Mouse (Mus musculus) limb, embryonic 10.5 days (tissue): ENCODE data around the gene Idh2. TPM values are rescaled to one million over a fixed set of nuclear protein-coding genes. Genes with fewer than 3 reads are reported as not detected.

ENCODE experiments used
- DNase-seq: peaks from one replicate; pipeline ENCODE4 v3.0.0-alpha.2; 2017; ENCODE audit warnings: low spot score
- H3K27ac ChIP-seq: fragments of 300-500 bp; sonication (generic); 2 replicates; pipeline ENCODE4 v1.5.1; 2016; ENCODE audit warnings: mild to moderate bottlenecking
- H3K27me3 ChIP-seq: fragments of 300-500 bp; sonication (generic); 2 replicates; pipeline ENCODE4 v1.6.1; 2016; ENCODE audit warnings: low read depth, mild to moderate bottlenecking; ENCODE audit not compliant: poor library complexity, severe bottlenecking
- H3K36me3 ChIP-seq: fragments of 300-500 bp; sonication (generic); 2 replicates; pipeline ENCODE4 v1.6.1; 2016; ENCODE audit warnings: mild to moderate bottlenecking, moderate library complexity
- H3K4me1 ChIP-seq: fragments of 300-500 bp; sonication (generic); 2 replicates; pipeline ENCODE4 v1.6.1; 2016
- H3K4me3 ChIP-seq: fragments of 300-500 bp; sonication (generic); 2 replicates; pipeline ENCODE4 v1.5.1; 2016; ENCODE audit warnings: mild to moderate bottlenecking, moderate library complexity
- H3K9me3 ChIP-seq: fragments of 300-500 bp; sonication (generic); replicated peaks from 2 replicates; pipeline ENCODE4 v1.6.1; 2016; ENCODE audit warnings: mild to moderate bottlenecking
- WGBS: fragments of 180-500 bp; shearing (Covaris S2); methylation state at CpG from one replicate; pipeline ENCODE4 v1.1.7; 2016; 5-methylcytosine and 5-hydroxymethylcytosine counted together
- polyA plus RNA-seq: library from polyadenylated mRNA; unstranded; fragments of >200 nt; fragmentation: Nextera tagmentation; extraction: Ambion mirVana; gene quantifications from 2 replicates; pipeline ENCODE4 v1.2.1, GENCODE M21; 2016

The Idh2 gene
- polyA plus RNA-seq, 1 experiment from 2014 or later: 582 TPM

DNA sequence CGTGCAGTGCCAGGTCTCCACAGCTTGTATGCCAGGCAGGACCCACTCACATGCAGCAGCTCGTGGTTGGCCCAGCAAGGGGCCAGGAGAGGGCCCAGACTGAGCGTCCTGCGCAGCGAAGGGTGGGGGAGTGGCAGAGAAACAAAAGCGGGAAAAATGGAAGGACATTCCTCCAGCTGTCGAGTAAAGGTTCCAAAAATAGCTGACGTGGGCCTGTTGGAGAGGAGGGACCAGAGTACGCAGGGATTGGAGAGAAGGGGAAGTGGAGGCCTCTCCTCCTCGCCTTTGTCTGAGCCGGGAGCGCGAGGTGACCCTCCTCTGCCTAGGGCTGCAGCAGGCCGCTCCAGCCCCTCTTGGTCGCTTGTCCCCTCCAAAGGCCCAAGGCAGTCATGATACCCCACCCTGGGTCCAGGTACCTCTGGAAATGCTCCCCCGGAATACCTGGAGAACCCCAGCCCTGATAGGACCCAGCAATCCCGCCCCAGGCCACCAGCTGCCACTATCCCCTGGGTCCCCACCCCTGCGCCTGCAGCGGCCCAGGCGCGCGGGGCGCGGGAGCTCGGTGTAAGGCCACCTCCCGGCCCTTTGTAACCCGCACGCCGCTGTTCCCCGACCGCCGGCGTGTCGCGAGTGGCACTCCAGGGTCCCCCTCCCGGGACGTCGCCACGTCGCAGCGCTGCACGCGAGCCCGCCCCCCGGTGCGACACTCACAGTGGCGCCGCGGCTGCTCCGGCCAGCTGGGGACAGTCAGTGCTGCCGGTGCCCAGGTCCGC is 555 bp downstream of the Idh2 start:
- Histone ChIP-seq H3K9me3 (no peaks in the 10 kb centered on the region), H3K4me1 (peaks cover 48% of the 10 kb centered on the region), H3K27me3 (no peaks in the 10 kb centered on the region), H3K36me3 (peaks cover 36% of the 10 kb centered on the region), H3K27ac (peak overlapping the region; percentile 98), H3K4me3 (peak overlapping the region; percentile 91)
- DNase-seq: peak; percentile 80
- WGBS: under 1% methylated on average over 52 of the region's 52 CpGs

DNA sequence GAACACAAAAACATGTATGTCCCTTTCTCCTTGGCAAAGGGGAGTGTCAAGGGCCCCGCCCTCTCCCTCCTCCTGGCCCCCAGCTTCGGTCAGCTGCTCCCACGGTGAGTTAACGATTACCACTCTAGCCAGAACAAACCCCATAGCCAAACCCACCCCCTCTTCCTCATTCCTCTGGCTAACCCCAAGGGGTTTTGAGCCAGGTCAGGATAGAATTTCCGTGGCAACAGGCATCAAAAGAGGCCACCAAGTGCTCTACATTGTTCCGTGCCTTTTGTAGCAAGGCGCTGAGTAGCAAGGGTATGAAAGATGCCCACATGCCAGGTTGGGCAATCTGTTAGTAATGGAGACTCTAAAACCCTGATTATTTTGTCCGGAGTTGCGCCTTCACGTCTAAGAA is 1.2 kb downstream of the Idh2 start:
- 16% methylated on average over 10 of the region's 10 CpGs for WGBS
- H3K4me3 ChIP-seq: peak overlapping the region; percentile 91
- no peaks in the 10 kb centered on the region for H3K9me3 ChIP-seq
- H3K4me1 ChIP-seq: peaks cover 48% of the 10 kb centered on the region
- no peaks in the 10 kb centered on the region for H3K27me3 ChIP-seq
- H3K36me3 ChIP-seq: peaks cover 43% of the 10 kb centered on the region
- DNase-seq: peak; percentile 51
- peak overlapping the region; percentile 98 for H3K27ac ChIP-seq

DNA sequence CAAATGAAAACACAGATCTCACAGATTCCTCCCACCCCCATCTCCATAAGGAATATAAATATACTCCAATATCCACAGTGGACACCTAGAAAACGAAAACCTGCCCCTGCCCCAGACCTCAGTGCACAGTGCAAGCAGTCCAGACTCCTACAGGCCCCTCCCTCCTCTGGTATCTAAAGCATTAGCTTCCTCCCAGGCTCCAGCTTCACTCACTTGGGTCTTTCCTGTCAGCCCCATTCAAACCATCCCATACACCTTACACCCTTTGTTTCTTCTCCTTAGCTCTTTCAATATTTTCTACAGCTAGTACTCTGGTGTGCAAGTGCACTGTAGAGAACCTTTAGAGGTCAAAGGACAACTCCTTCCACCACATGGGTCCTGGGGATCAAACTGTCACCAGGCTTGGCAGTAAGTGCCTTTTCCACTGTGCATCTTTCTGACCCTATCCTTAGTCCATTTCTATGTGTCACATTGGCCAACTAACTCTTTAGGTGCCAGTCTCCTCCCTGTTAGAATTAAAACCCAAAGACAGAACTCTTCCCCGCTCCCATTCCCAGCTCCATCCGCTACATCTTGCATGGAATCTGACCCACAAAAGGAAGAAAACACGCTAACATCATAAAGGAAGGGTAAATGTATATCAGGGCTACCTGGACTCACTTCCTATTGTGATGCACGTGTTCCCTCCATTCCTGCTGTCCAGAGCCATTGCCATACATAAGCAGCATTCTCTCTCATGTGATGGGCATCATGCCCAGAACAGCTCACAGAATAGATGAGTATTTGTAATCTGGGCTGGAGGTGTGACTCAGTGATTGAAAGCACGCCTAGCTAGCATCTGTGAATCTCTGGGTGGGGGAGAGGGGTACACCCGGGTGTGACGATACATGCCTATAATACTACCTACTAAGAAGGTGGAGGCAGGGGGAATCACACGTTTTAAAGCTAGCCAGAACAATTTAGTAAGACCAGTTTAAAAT is 3.8 kb downstream of the Idh2 start:
- H3K9me3 ChIP-seq: 0 out of 2 replicates have a peak, but pooled peaks cover 2% of the 10 kb centered on the region
- DNase-seq: no peak
- peaks cover 69% of the 10 kb centered on the region for H3K36me3 ChIP-seq
- no peaks in the 10 kb centered on the region for H3K27me3 ChIP-seq
- no peak overlapping the region for H3K27ac ChIP-seq
- H3K4me1 ChIP-seq: peaks cover 45% of the 10 kb centered on the region
- 92% methylated on average over 9 of the region's 9 CpGs for WGBS
- H3K4me3 ChIP-seq: no peak overlapping the region

DNA sequence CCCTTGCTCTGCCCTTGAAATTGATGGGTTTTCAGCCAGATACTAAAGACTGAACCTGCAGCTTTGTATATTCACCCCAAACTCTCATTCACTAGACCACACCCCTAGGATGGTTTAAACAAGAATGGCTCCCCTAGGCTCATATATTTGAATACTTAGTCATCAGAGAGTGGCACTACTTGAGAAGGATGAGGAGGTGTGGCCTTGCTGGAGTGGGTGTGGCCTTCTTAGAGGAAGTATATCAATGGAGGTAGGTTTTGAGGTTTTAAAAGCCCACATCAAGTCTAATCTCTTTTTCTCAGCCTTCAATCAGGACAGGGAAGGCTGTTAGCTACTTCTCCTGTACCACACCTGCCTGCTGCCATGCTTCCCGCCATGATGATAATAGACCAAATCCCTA is 8.8 kb downstream of the Idh2 start:
- peaks cover 3% of the 10 kb centered on the region; the same call in 1 of the 2 replicates for H3K4me1 ChIP-seq
- no peak for DNase-seq
- no peak overlapping the region for H3K4me3 ChIP-seq
- H3K36me3 ChIP-seq: peaks cover 82% of the 10 kb centered on the region
- 0 out of 2 replicates have a peak, but pooled peaks cover 2% of the 10 kb centered on the region for H3K9me3 ChIP-seq
- H3K27me3 ChIP-seq: no peaks in the 10 kb centered on the region
- H3K27ac ChIP-seq: no peak overlapping the region
- 93% methylated on average over 1 of the region's 1 CpGs for WGBS

DNA sequence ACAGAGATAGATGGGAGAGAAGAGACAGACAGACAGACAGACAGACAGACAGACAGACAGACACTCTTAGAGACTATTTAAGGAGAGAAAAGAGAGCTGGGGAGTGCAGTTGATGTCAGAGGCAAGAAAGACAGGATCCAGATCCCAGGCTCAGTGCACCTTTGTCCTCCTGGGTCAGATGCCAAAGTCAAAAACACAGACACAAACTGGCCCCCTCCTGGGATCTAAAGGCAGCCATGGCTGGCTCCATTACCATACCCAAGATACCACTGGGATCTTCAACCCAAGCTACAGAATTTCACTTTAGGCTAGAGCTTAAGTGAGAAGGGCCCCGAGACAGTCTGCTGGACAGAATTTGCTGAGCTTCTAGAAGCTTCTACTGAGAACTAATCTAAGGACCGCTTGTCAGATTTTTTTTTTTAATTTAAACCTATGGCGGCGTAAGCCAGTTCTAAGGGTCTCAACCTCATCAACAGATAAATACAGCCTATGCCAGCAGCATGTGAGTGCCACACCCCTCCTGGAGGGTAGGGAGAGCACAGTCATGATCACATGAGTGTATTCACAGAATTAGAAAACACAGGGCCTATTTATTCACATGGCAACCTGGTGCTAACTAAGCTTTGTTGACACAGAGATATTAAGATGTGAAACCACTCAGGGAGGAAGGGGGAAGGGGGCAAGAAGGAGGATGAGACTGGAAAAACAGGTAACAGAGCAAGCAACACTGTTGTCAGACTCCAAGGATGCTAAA is 9.4 kb downstream of the Idh2 start:
- peaks cover 82% of the 10 kb centered on the region for H3K36me3 ChIP-seq
- no peaks in the 10 kb centered on the region for H3K27me3 ChIP-seq
- H3K27ac ChIP-seq: no peak overlapping the region
- no peaks in the 10 kb centered on the region for H3K4me1 ChIP-seq
- no peak for DNase-seq
- H3K9me3 ChIP-seq: 0 out of 2 replicates have a peak, but pooled peaks cover 2% of the 10 kb centered on the region
- H3K4me3 ChIP-seq: no peak overlapping the region
- 95% methylated on average over 4 of the region's 4 CpGs for WGBS

DNA sequence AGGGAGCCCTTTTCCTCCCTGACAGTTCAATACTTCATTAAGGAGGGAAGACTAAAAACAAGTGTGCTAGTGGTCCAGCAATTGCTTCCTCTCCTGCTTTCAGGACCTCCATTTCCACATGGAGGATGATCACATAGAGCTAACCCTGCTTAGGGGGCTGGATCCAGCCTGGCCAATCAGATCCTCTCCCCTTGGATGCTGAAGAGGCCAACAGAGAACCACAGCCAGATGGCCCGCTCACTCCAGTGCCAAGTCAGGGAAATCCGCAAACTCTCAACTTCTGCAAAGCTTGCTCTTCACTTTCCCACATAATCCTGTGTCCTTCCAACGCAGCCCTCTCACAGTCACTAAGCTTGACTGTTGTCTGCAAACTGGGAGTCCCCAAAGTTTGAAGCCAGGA is 11.9 kb downstream of the Idh2 start:
- DNase-seq: no peak
- H3K9me3 ChIP-seq: 0 out of 2 replicates have a peak, but pooled peaks cover 2% of the 10 kb centered on the region
- 92% methylated on average over 3 of the region's 3 CpGs for WGBS
- no peaks in the 10 kb centered on the region for H3K27me3 ChIP-seq
- peaks cover 83% of the 10 kb centered on the region for H3K36me3 ChIP-seq
- no peak overlapping the region for H3K27ac ChIP-seq
- no peaks in the 10 kb centered on the region for H3K4me1 ChIP-seq
- no peak overlapping the region for H3K4me3 ChIP-seq

DNA sequence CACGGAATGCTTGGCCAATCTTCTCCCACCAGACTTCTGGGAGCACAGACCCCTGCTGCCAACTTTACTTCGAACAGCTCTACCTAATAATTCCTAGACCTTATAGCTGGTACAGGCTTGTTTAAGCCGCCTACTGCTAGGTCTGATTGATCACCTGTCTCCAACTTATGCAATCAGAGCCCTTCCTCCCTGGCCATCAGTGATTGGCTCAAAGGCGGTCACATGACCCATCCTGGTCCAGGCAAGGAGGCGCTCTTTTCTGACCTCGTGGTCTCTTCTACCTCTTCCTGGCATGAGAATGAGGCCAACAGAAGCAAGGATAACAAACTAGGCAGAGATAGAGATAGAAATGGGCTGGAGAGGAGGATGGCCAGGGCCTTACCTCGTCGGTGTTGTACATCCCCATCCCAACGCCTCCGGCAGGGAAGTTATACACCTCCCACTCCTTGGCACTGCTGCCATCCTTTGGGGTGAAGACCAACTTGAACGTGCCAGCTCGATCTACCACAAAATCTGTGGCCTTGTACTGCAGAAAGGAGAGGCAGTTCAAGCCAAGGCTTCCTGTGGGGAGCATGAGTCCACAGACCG is 16.7 kb downstream of the Idh2 start:
- H3K4me1 ChIP-seq: 0 out of 2 replicates have a peak, but pooled peaks cover 5% of the 10 kb centered on the region
- no peak overlapping the region for H3K4me3 ChIP-seq
- no peak for DNase-seq
- no peaks in the 10 kb centered on the region for H3K27me3 ChIP-seq
- no peaks in the 10 kb centered on the region for H3K9me3 ChIP-seq
- no peak overlapping the region for H3K27ac ChIP-seq
- 94% methylated on average over 13 of the region's 13 CpGs for WGBS
- H3K36me3 ChIP-seq: peaks cover 100% of the 10 kb centered on the region

DNA sequence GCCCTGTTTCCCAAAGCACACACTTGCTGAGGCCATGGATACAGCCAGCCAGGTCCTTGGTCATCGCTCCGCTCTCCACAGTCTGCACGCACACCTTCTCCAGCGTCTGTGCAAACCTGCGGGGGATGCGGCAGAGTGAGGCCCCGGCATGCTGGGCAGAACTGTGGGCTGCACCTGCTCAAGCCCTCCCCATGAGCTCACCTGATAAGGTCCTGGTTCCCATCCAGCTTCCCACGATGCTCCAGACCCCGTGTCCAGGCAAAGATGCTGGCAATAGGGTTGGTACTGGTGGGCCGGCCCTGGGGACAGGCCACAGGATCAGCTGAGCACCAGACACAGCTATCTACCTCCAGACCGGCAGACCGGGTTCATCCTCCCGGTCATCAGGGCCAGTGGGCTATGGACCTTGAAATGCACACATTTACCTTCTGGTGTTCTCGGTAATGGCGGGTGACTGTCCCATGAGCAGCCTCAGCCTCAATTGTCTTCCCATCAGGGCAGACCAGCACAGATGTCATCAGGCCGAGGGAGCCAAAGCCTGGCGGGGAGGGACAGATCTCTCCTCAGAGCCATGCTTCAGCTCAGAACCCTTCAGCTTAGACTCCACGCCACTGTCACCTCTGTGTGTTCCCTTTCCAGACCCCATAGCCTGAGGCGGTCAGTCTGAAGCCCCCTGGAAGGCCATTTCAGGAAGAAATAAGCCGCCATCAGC is 19.4 kb downstream of the Idh2 start:
- WGBS: 94% methylated on average over 20 of the region's 20 CpGs
- H3K27me3 ChIP-seq: no peaks in the 10 kb centered on the region
- H3K4me3 ChIP-seq: no peak overlapping the region
- DNase-seq: no peak
- H3K4me1 ChIP-seq: peaks cover 7% of the 10 kb centered on the region; the same call in 1 of the 2 replicates
- H3K27ac ChIP-seq: no peak overlapping the region
- peaks cover 100% of the 10 kb centered on the region for H3K36me3 ChIP-seq
- H3K9me3 ChIP-seq: no peaks in the 10 kb centered on the region

DNA sequence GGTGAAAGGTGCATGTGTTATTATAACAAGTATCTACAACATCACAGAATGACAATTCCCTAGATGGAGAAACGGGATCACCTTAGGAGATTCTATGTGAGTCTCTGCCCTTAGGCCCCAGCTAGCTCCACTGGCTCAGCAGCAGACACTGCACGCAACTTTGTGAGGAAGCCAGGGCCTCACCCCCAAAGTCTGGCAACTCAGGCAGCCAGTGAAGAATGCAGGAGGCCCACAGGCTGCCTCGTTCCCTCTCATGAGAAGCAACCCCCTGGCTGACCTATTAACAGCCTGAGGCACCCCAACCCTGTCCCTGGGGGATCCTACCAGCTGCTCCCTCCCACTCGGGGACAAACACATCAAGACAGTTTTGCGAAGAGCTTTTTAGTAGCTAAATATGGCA is 20.7 kb downstream of the Idh2 start:
- Histone ChIP-seq H3K4me3 (no peak overlapping the region), H3K36me3 (peaks cover 100% of the 10 kb centered on the region), H3K27me3 (no peaks in the 10 kb centered on the region), H3K4me1 (peaks cover 7% of the 10 kb centered on the region; the same call in 1 of the 2 replicates), H3K27ac (no peak overlapping the region), H3K9me3 (no peaks in the 10 kb centered on the region)
- 89% methylated on average over 5 of the region's 5 CpGs for WGBS
- no peak for DNase-seq

DNA sequence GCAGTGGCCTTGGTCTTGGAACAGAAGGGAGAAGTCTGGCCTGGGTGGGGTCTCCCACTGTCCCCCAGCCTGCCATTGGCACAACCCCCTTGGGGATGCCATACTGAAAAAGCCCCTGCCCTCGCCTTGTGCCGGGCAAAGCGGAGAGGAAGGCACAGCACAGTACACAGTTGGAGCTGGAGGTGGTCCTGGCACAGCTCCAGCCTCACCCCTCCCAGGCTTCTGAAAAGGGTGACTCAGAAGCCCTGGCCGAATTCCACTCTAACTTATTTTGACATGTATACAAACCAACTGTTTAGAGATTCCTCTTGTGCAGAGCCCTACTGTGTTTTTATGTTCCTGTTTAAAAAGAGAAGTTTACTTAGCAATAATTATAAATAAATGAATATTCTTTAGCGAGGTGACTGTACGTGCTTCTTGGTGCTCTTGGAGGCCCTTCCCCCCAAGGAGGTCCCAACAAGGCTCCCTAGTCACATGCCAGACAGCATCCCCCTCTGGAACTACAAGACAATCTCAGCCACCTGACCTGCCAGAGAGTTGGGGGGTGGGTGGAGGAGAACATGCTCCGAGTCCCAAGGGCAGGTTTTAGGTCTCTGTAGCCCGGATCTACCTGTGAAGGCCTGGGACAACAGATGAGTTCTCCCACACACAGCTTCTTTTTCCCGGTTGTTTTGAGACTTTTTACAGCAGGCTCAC is 22.7 kb downstream of the Idh2 start:
- Histone ChIP-seq H3K4me3 (no peak overlapping the region), H3K4me1 (peaks cover 7% of the 10 kb centered on the region; the same call in 1 of the 2 replicates), H3K9me3 (no peaks in the 10 kb centered on the region), H3K27ac (no peak overlapping the region), H3K27me3 (no peaks in the 10 kb centered on the region), H3K36me3 (peaks cover 100% of the 10 kb centered on the region)
- 92% methylated on average over 9 of the region's 9 CpGs for WGBS
- DNase-seq: no peak

DNA sequence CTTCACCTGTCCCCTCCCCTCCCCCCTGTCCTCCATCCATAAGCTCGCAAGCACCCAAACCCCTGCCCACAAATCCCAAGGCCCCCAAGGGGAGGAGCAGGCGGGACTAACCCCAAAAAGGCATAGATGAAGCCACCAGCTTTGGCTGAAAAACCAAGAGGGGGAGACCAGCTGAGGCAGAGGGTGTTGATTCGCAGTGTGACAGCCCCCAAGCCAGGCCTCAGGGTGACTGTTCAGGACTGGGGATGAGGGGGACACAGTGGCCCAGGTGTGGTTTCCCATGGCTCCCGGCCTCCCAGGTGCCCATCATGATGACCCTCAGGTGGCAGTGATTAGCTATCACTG is 23.4 kb downstream of the Idh2 start:
- WGBS: 84% methylated on average over 4 of the region's 4 CpGs
- Histone ChIP-seq H3K4me3 (no peak overlapping the region), H3K27me3 (no peaks in the 10 kb centered on the region), H3K27ac (no peak overlapping the region), H3K36me3 (peaks cover 100% of the 10 kb centered on the region), H3K9me3 (no peaks in the 10 kb centered on the region), H3K4me1 (peaks cover 7% of the 10 kb centered on the region; the same call in 1 of the 2 replicates)
- DNase-seq: no peak
